Mouse (Mus musculus): ENCODE data around the gene Yipf1. TPM values are rescaled to one million over a fixed set of nuclear protein-coding genes. Genes with fewer than 3 reads are reported as not detected.

Yipf1 gene
- 86.7 and 91.6 TPM in 2 replicates for polyA plus RNA-seq (2012; rRNA removed)

GRCm38 (mm10) chr4:107313690-107314478 is at the start of gene Yipf1:
Yipf1 (plus strand) TSS chr4:107314363.
- DNase-seq (ENCODE audit: low read depth, low spot score), result peak; percentile 85
- under 1% methylated on average over 29 of the region's 29 CpGs for WGBS

DNA sequence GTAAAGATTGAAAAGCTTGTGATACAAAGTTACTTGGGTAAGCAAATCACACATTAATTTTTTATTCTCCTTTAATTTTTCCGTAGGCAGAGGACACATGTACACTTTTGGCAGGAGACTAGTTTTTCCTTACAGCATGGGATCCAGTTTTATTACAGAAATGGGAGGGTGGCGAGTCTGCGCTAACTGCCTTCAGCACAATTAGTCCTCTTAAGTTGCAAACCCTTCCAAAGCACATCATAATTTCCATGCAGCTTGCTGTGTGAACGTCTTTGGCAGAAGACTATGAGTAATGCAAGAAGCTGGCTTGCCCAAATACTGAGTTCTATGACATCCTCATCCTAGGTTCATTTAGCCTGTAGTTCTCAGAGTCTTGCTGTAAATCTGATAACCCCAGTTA is 40.5 kb upstream of the Yipf1 start:
- no peak for DNase-seq (ENCODE audit: low read depth, low spot score)
- 56% methylated on average over 4 of the region's 4 CpGs for WGBS

GRCm38 (mm10) chr4:107274511-107274910 is 39.7 kb upstream of the Yipf1 start:
- no peak for DNase-seq (ENCODE audit: low read depth, low spot score)

DNA sequence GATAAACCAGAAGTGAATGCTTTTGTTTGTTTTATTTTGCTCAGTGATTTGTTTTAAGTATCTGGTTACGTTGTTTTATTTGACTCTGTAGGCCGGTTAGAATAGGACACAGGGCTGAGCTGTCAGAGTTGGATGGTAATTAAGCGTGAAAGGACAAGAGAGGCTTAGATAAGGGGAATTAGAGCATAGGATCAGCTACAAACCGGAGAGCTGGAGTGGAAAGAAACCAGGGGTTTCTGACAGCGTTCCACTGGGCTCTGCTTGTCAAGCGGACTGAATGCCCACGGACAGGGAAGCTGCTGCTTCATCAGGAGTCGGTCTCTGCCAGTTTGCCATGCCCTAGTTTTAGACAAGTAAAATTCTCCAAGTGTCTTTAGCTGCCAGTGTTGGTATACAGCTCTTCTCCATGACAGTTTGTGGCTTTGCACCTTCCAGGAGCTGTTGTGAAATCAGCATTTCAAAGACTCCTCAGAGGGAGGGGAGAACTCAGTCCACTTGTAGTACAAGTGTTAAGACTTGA is 35.9 kb upstream of the Yipf1 start:
- WGBS, result 76% methylated on average over 8 of the region's 8 CpGs
- no peak for DNase-seq (ENCODE audit: low read depth, low spot score)

More at GRCm38 (mm10) chr4:107274511-107274910, 39.7 kb upstream of the Yipf1 start:
- WGBS, result 22% methylated on average over 5 of the region's 5 CpGs

- no peak for DNase-seq (ENCODE audit: low read depth, low spot score)
- WGBS, result 89% methylated on average over 7 of the region's 7 CpGs
Measured at GRCm38 (mm10) chr4:107280843-107281475, 33.2 kb upstream of the Yipf1 start.

- DNase-seq (ENCODE audit: low read depth, low spot score), result no peak
- 44% methylated on average over 3 of the region's 3 CpGs for WGBS
Measured at GRCm38 (mm10) chr4:107285446-107286200, 28.5 kb upstream of the Yipf1 start.

DNA sequence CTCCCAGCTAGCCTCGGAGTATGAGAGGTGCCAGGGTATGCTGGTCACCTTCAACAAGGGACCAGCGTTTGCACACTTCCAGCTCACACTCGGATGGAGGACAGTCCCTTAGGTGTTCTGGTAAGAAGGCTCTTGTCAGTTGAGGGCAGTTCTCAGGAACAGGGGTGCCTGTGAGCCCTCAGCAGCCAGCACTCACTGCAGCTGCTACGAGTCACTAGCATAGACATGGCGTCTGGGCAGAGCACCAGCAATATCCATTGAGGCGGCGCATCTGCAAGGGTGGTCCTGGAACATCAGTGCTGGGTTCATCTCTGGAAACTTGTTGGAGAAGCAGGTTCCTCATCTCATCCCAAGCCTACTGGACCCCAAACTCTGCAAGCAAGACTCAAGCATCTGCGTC is 27.8 kb upstream of the Yipf1 start:
- DNase-seq (ENCODE audit: low read depth, low spot score), result no peak
- 97% methylated on average over 8 of the region's 8 CpGs for WGBS

GRCm38 (mm10) chr4:107287517-107287916 is 26.6 kb upstream of the Yipf1 start:
- peak; percentile 78 for DNase-seq (ENCODE audit: low read depth, low spot score)
- 19% methylated on average over 2 of the region's 2 CpGs for WGBS

GRCm38 (mm10) chr4:107291611-107292272 is 22.4 kb upstream of the Yipf1 start:
- no peak for DNase-seq (ENCODE audit: low read depth, low spot score)
- whole genome bisulfite sequencing, result 75% methylated on average over 7 of the region's 7 CpGs

DNA sequence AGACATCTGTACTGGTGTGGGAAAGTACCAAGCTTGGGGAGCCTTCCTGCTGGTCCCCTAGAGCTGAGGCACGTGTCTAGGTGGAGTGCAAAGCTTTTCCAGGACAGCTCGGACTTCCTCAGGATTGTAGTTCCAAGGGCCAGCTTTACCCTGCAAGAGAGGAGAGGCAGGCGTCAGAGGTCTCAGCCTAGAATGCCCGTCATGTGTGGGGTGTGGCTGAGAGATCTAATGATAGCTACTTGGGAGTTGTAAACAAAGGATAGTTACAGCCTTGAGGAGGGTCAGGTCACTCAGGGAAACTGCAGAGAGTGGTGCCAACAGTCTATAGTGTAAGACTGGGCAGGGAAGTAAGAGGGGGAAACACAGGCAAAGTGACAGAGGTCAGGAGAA is 21.9 kb upstream of the Yipf1 start:
- no peak for DNase-seq (ENCODE audit: low read depth, low spot score)
- WGBS, result 10% methylated on average over 4 of the region's 4 CpGs

DNA sequence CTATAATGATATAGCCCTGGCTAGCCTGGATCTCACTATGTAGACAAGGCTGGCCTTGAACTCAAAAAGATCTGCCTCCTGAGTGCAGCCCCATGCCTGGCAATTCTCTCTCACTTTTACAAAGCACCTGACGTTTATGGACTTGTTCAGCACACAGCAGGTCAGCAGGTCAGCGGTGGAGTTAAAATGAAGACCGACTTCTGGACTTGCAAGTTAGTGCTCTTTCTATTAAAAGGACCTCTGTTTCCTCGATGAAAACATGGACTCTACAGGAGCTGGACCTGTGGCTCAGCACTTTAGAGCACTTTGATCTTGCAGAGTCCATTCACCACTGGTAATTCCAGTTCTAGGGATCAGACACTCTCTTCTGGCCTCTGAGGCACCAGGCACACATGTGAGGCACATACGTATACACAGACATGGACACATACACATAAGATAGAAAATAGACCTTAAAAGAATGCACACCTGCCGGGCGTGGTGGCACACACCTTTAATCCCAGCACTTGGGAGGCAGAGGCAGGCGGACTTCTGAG is 16.0 kb upstream of the Yipf1 start:
- 54% methylated on average over 8 of the region's 8 CpGs for WGBS

GRCm38 (mm10) chr4:107299779-107300340 is 14.3 kb upstream of the Yipf1 start:
- DNase-seq (ENCODE audit: low read depth, low spot score), result no peak
- 42% methylated on average over 7 of the region's 7 CpGs for WGBS

More for the DNA sequence above, 16.0 kb upstream of the Yipf1 start:
- DNase-seq (ENCODE audit: low read depth, low spot score), result no peak

DNA sequence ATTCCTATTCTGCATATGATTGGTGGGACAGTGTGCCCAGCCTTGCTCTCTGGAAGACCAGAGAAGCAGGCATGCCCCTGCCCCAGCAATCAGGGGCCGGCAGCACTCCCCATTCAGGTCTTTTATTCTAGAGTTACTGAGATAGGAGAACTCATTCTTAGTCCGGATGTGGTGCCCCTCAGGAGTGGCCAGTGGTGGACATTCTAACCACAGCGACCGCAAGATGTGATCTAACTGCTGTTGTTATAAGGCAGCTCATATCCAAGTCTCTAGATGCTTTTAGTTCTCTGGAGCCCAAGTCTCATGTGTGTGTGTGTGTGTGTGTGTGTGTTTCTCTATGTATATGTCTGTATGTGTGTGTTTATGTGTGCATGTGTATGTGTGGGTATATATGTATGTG is 13.8 kb upstream of the Yipf1 start:
- DNase-seq (ENCODE audit: low read depth, low spot score), result no peak
- 68% methylated on average over 4 of the region's 4 CpGs for WGBS

DNA sequence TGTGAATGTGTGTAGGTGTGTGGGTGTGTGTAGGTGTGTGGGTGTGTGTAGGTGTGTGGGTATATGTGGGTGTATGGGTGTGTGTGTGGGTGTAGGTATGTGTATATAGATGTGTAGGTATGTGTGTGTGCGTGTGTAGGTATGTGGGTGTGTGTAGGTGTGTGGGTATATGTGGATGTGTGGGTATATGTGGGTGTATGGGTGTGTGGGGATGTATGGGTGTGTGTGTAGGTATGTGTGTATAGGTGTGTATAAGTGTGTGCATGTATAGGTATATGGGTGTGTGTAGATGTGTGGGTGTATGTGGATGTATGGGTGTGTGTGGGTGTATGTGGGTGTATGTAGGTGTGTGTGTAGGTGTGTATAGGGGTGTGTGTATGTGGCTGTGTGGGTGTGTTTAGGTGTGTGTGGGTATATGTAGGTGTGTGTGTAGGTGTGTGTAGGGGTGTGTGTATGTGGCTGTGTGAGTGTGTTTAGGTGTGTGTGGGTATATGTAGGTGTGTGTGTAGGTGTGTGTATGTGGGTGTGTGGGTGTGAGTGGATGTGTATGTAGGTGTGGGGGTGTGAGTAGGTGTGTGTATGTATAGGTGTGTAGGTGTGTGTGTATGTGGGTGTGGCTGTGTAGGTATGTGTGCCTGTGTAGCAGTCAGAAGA is 13.1 kb upstream of the Yipf1 start:
- WGBS, result 94% methylated on average over 1 of the region's 1 CpGs
- no peak for DNase-seq (ENCODE audit: low read depth, low spot score)

DNA sequence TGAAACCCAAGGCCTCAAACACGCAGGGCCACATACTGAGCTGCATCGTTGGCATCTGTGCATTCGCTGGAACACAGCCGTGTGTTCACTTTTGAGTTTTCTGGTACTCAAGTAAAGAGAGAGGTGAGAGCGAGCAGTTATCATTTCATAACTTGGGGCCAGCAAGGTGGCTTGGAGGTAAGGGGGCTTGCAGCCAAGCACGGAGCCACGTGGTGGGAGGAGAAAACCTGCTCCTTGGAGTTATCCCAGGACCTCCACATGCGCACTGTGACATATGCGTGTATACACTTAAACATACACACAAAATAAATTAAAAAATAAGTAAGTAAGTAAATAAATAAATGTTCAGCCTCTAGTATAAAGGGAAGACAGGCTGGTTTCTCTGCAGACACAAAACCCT is 11.9 kb upstream of the Yipf1 start:
- 76% methylated on average over 9 of the region's 9 CpGs for WGBS
- no peak for DNase-seq (ENCODE audit: low read depth, low spot score)

- 26% methylated on average over 4 of the region's 4 CpGs for WGBS
- peak; percentile 97 for DNase-seq (ENCODE audit: low read depth, low spot score)
Measured at GRCm38 (mm10) chr4:107302832-107303231, 11.3 kb upstream of the Yipf1 start.

DNA sequence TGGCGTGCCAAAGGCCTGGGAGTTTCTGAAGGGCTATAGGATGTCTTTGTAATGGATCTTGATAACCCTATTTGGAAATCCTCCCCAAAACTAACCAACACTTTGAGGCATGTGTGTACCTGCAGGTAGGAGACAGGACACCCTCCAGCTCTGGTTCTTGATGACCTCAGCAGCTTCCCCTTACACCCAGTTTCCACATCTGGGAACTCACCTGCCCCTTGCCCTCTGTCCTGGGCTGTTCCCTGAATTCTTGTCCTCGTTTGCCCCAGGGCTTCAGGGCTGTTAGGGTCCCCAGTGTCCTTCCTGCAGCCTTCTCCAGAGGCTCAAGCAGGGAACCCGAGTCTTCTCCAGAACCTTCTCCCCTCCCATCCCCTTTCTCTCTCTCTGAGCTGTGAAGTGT is 10.6 kb upstream of the Yipf1 start:
- 43% methylated on average over 3 of the region's 3 CpGs for WGBS
- DNase-seq (ENCODE audit: low read depth, low spot score), result no peak

- 20% methylated on average over 6 of the region's 6 CpGs for WGBS
- no peak for DNase-seq (ENCODE audit: low read depth, low spot score)
Measured at GRCm38 (mm10) chr4:107306966-107307365, 7.2 kb upstream of the Yipf1 start, which contains the start of gene Dio1. Dio1 (minus strand) TSS chr4:107307169.

- no peak for DNase-seq (ENCODE audit: low read depth, low spot score)
- WGBS, result 3% methylated on average over 7 of the region's 7 CpGs
Measured at GRCm38 (mm10) chr4:107314479-107314805, 279 bp downstream of the Yipf1 start.
